Mouse (Mus musculus) NIH3T3 (cell line): Measurements from ENCODE around the gene Sccpdh.
A peak's percentile ranks its signal among the peaks of the same experiment; 100 is the strongest.

Source experiments
- DNase-seq: peaks from one replicate; pipeline ENCODE4 v3.0.0-alpha.2; 2012; ENCODE audit warnings: low read depth

The Sccpdh gene

GRCm38 (mm10) chr1:179734500-179735474 is 66.8 kb downstream of the Sccpdh start:
- DNase-seq, result peak; percentile 79

GRCm38 (mm10) chr1:179736483-179736882 is 68.5 kb downstream of the Sccpdh start:
- no peak for DNase-seq
